Mouse (Mus musculus) cerebellum, adult 18-20 months (tissue): ENCODE data around the gene Ctnna3.
"Not testable (repeated sequence)": the region's sequence is repeated elsewhere in the genome, so short reads cannot be mapped to it uniquely, and the experiment has no call there.

Experiments
- DNase-seq, 2 experiments: peaks; one replicate each; pipeline ENCODE4 v3.0.0; 2021

The Ctnna3 gene

DNA sequence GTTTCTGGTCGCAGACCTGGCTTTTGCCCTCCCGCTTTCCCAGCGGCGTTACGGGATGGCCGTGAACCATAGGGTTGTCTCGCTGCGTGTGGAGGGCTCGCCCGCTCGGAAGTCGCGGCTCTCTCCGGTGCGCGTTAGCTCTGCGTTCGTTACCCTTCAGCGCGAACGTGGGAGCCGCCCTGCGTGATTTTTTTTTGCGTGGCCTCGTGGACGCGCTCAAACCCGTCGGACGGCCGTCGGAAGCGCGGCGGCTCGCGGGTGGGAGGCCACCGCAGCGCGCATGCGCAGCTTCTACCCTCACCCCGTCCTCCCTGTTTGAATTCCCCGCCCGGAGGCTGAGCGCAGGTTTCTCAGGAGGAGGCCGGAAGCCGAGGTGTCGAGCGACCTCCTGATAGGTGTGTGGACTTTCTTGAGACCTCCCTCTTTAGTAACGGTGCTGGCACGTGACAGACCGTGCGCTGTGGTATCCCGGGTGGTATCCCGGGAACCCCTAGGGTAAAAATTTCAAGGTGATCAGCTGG lies at the start of gene Ctnna3:
Ctnna3 (plus strand) TSS at position 314 of the 521 bp plus-strand sequence.
- peak; percentile 88 to 91 for DNase-seq

- DNase-seq: no peak
These were observed 48.2 kb upstream of the Ctnna3 start, which contains the start of gene Sirt1 for GRCm38 (mm10) chr10:63381498-63382280. Sirt1 (minus strand) TSS chr10:63381704.

GRCm38 (mm10) chr10:63382372-63383279 lies 47.3 kb upstream of the Ctnna3 start, which contains the start of gene Dnajc12:
Dnajc12 (plus strand) TSS chr10:63382443.
- peak; percentile 84 to 92 for DNase-seq

DNA sequence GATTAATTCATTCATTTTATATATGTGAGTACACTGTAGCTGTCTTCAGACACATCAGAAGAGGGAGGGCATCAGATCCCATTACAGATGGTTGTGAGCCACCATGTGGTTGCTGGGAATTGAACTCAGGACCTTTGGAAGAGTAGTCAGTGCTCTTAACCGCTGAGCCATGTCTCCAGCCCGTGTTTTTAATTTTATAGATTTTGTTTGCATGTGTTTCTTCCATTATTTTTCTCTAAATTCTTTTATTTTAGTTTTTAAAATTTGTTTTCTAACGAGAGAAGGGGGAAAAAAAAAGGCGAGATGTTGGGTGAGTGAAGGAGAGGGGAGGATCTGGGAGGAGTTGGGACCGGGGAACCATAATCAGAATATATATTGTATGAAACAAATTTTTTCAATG lies 44.0 kb upstream of the Ctnna3 start:
- not testable (repeated sequence) for DNase-seq

DNA sequence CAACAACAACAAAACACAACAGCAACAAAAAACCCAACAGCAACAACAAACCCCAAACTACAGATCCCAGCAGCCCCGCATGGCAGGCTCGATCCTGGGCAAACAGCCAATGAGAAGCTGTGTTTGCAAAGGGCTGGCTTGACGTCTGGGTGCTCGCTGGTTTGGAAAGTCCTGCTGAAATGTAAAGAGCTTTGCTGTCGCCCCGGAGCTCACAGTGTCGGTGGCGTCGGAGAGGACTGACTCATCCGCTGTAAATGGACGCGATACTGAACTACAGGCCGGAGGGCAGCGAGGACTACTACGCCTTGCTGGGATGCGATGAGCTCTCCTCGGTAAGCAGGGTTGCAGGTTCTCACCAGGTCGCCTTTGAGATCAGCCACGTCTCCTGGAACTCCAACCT lies 43.5 kb upstream of the Ctnna3 start:
- peak; percentile 91 to 93 for DNase-seq

GRCm38 (mm10) chr10:63386991-63387390 lies 42.9 kb upstream of the Ctnna3 start:
- DNase-seq: no peak

GRCm38 (mm10) chr10:63388948-63389347 lies 41.0 kb upstream of the Ctnna3 start:
- DNase-seq: no peak

DNA sequence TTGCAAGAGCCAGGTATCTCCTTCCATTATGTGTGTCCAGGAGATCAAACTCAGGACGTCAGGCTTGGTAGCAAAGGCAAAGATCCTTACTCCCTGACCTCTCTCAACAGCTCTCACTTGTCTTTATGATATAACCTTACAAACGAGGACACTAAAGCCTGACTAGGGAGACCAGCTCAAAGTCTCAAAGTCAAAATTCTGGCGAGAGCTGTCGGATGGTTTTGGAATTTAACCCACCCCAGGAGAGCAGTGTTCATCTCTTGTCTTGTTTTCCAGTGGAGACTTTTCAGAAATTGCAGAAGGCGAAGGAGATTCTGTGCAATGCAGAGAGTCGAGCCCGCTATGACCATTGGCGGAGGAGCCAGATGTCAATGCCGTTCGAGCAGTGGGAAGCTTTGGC lies 32.9 kb upstream of the Ctnna3 start:
- no peak for DNase-seq

GRCm38 (mm10) chr10:63402731-63403504 lies 27.0 kb upstream of the Ctnna3 start:
- DNase-seq: peak; percentile 55 to 69

- no peak for DNase-seq
These were observed 26.3 kb upstream of the Ctnna3 start for GRCm38 (mm10) chr10:63403636-63404035.

DNA sequence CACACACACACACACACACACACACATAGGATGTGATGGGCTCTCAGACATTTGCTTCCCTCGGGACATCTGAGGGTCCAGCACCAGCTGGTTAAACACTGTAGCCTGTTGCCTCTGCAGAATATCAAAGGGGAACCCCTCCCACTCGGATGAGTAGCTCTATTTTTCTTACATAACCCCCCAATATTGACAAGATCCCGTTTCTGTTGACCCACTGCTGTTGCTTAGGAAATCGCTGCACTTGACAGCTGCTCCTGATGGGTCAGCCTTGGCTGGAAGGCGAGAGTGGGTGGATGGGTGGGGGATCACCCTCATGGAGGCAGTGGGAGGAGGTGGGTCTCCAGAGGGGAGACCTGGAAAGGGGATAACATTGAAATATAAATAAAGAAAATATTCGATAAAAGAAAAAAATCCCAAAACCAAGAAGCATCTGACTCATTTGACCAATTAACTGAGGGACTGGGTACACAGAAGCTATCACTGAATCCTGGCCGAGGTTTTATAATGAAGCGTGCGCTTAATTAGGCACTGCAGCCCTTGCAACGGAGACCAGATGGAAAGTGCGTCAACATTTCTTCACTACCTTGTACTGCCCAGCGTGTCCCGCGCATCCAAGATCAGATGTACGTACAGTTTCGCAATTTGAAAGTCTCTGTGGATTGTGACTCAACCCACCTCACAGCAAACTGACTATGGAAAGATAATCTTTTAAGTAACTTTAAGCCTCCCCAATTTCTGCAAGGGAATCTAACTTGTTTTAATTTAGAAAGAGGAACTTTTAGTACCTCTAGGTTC lies 19.5 kb upstream of the Ctnna3 start:
- no peak for DNase-seq

- not testable (repeated sequence) for DNase-seq
These were observed 18.2 kb upstream of the Ctnna3 start for GRCm38 (mm10) chr10:63411674-63412073.

- no peak for DNase-seq
These were observed 17.1 kb upstream of the Ctnna3 start for GRCm38 (mm10) chr10:63412756-63413155.

GRCm38 (mm10) chr10:63415287-63415686 lies 14.6 kb upstream of the Ctnna3 start:
- DNase-seq: no peak

DNA sequence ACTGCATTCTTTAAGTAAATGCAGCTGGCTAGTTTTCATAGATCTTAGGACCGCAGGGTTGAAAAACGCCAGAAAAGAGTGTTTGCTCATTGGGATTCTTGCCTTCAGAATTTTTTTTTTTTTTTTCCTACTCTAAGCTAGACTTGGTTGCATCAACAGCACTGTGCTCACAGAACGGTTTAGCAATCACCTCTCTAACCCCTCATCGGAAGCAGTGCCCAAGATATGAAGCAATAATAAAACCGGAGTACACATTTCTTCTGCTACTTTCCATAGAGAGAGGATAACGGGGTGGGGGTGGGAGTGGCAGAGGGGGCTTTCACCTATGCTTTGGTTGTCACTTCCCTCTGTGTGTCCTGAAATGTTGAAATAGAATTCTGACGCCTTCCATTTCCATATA lies 14.0 kb upstream of the Ctnna3 start:
- DNase-seq: no peak

GRCm38 (mm10) chr10:63417061-63417460 lies 12.8 kb upstream of the Ctnna3 start:
- no peak for DNase-seq

GRCm38 (mm10) chr10:63421739-63422735 lies 7.9 kb upstream of the Ctnna3 start, which contains the start of gene Gm7075:
Gm7075 (minus strand) TSS chr10:63421789.
- DNase-seq: peak in 1 of 2 experiments; percentile 30

DNA sequence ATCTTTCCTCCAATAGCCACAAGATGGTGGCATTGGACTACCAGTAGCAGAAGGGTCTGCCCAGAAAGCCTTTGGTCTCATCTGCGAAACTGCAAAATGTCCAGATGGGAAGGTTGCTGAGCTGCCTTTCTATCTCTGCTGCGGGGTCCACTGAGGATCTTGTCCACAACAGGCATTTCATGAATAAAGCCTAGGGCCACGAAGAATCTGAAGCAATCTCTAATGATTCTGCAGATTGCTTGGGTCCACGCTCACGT lies 7.2 kb upstream of the Ctnna3 start:
- no peak for DNase-seq

- no peak for DNase-seq
These were observed 6.1 kb upstream of the Ctnna3 start for GRCm38 (mm10) chr10:63423591-63424474.

- peak; percentile 55 to 56 for DNase-seq
These were observed 5.5 kb upstream of the Ctnna3 start for GRCm38 (mm10) chr10:63424475-63424814.
